Comparison of ENCODE assay signal across 8 mouse cellular contexts in the genomic region with DNA sequence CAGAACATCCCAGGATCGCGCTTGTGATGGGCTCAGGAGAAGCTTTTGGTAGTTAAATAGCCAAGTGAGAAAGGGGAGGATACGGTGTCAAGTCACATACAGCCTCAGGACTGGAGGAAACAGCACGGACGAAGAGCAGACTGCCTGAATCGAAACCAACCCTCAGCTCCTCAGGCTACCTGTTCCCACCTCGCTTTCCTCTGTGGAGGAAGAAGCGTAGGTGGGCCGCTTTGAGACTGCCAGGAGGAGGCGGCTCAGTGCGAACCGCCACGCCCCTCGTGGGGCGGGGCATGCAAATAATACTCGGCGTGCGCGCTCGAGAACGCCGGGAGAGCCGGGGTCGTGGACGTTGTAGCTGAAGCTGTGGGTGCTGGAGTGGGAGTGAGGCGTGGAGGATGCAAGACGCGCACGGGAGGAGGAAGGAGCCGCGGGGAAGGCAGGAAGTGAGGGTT. TPM values are rescaled to one million over a fixed set of nuclear protein-coding genes. Genes with fewer than 3 reads are reported as not detected.
A peak's percentile ranks its signal among the peaks of the same experiment; 100 is the strongest.
DNase-seq lines count a peak whose midpoint lies in the region; ATAC-seq and TF ChIP-seq lines count a peak whose summit lies in the region.
"Not testable (repeated sequence)": the region's sequence is repeated elsewhere in the genome, so short reads cannot be mapped to it uniquely, and the experiment has no call there.

No protein-coding gene starts in this region.

- TF ChIP-seq CTCF in E14TG2a.4 (conservative IDR thresholded peaks at IDR 0.05; ENCODE audit: low read length); heart, postnatal 0 days (IDR thresholded peaks at IDR 0.05; ENCODE audit: low read depth); testis, adult 2 months (IDR thresholded peaks at IDR 0.05; ENCODE audit: control insufficient read depth, insufficient read depth, insufficient replicate concordance, low read depth, low read length): not testable (repeated sequence)

- peak; percentile 80 for DNase-seq in c-Kit-positive CD71-positive TER-119-positive erythroid progenitor cells, embryonic 14.5 days (ENCODE audit: low spot score)
- peak; percentile 65 for DNase-seq in heart, postnatal 0 days (ENCODE audit: low spot score)
- peak; percentile 81 to 92 for DNase-seq in kidney, postnatal 36 days

- not testable (repeated sequence) for H3K9me3 ChIP-seq in E14TG2a.4 (ENCODE audit: low read length); forebrain, embryonic 12.5 days; heart, postnatal 0 days (replicated peaks; ENCODE audit: control insufficient read depth, low read length); liver, embryonic 16.5 days (replicated peaks; ENCODE audit: control insufficient read depth, low read length); neural tube, embryonic 13.5 days

- H3K36me3 ChIP-seq in E14TG2a.4 (ENCODE audit: insufficient read depth, low read length); forebrain, embryonic 12.5 days (replicated peaks); heart, postnatal 0 days (replicated peaks; ENCODE audit: control insufficient read depth, insufficient read depth, low read length); liver, embryonic 16.5 days (ENCODE audit: control insufficient read depth, insufficient read depth); neural tube, embryonic 13.5 days; testis, adult 2 months (ENCODE audit: control insufficient read depth, insufficient read depth, low read length): not testable (repeated sequence)

- TF ChIP-seq POLR2A in testis, adult 2 months (IDR thresholded peaks at IDR 0.05; ENCODE audit: control insufficient read depth, low read depth, low read length), result peak; percentile 69

- peak; percentile 91 for ATAC-seq in forebrain, embryonic 12.5 days (ENCODE audit: low FRiP score)
- ATAC-seq in heart, postnatal 0 days (ENCODE audit: insufficient read depth, low read depth), result peak; percentile 84
- peak; percentile 79 for ATAC-seq in liver, embryonic 16.5 days (ENCODE audit: low read depth)
- peak; percentile 92 for ATAC-seq in neural tube, embryonic 13.5 days (ENCODE audit: low read depth)

- WGBS in forebrain, embryonic 12.5 days, result under 1% methylated on average over 23 of the region's 31 CpGs
- WGBS in heart, postnatal 0 days, result under 1% methylated on average over 25 of the region's 31 CpGs
- under 1% methylated on average over 25 of the region's 31 CpGs for WGBS in liver, embryonic 16.5 days (ENCODE audit: insufficient replicate concordance)
- WGBS in neural tube, embryonic 13.5 days, result under 1% methylated on average over 25 of the region's 31 CpGs

- not testable (repeated sequence) for TF ChIP-seq EP300 in heart, postnatal 0 days (IDR thresholded peaks at IDR 0.05; ENCODE audit: low read depth)

- not testable (repeated sequence) for H3K27ac ChIP-seq in forebrain, embryonic 12.5 days; liver, embryonic 16.5 days (ENCODE audit: low read length)
- peak overlapping the region; percentile 46; the same call in 1 of the 2 replicates for H3K27ac ChIP-seq in heart, postnatal 0 days (ENCODE audit: low read depth)
- H3K27ac ChIP-seq in neural tube, embryonic 13.5 days (replicated peaks), result peak overlapping the region; percentile 7; the same call in 1 of the 2 replicates
- peak overlapping the region; percentile 85 for H3K27ac ChIP-seq in testis, adult 2 months (ENCODE audit: control insufficient read depth, insufficient read depth, low read depth, low read length)

- H3K27me3 ChIP-seq in E14TG2a.4 (ENCODE audit: insufficient read depth, low read length); heart, postnatal 0 days (ENCODE audit: control insufficient read depth, insufficient read depth, low read length); liver, embryonic 16.5 days (ENCODE audit: control insufficient read depth, insufficient read depth, low read depth, low read length); testis, adult 2 months (ENCODE audit: control insufficient read depth, insufficient read depth, low read length): not testable (repeated sequence)
- peaks cover 28% of the 10 kb centered on the region for H3K27me3 ChIP-seq in forebrain, embryonic 12.5 days
- peaks cover 18% of the 10 kb centered on the region for H3K27me3 ChIP-seq in neural tube, embryonic 13.5 days

- peak overlapping the region; percentile 59 for H3K4me2 ChIP-seq in forebrain, embryonic 12.5 days
- peak overlapping the region; percentile 63 for H3K4me2 ChIP-seq in heart, postnatal 0 days (ENCODE audit: low read depth, low read length)
- peak overlapping the region; percentile 72 for H3K4me2 ChIP-seq in liver, embryonic 16.5 days (ENCODE audit: low read depth, low read length)
- H3K4me2 ChIP-seq in neural tube, embryonic 13.5 days, result peak overlapping the region; percentile 58

- H3K4me1 ChIP-seq in E14TG2a.4 (replicated peaks; ENCODE audit: low read depth, low read length), result peaks cover 72% of the 10 kb centered on the region
- H3K4me1 ChIP-seq in forebrain, embryonic 12.5 days; heart, postnatal 0 days (ENCODE audit: control insufficient read depth, insufficient read depth); liver, embryonic 16.5 days (ENCODE audit: control insufficient read depth, low read depth, low read length); testis, adult 2 months (ENCODE audit: control insufficient read depth, insufficient read depth, low read length): not testable (repeated sequence)
- H3K4me1 ChIP-seq in neural tube, embryonic 13.5 days (replicated peaks), result peaks cover 13% of the 10 kb centered on the region

- peak overlapping the region; percentile 52 for H3K4me3 ChIP-seq in E14TG2a.4 (replicated peaks; ENCODE audit: low read length)
- H3K4me3 ChIP-seq in forebrain, embryonic 12.5 days (replicated peaks), result peak overlapping the region; percentile 41
- peak overlapping the region; percentile 50 for H3K4me3 ChIP-seq in heart, postnatal 0 days (ENCODE audit: low read depth, low read length)
- peak overlapping the region; percentile 58 for H3K4me3 ChIP-seq in liver, embryonic 16.5 days (ENCODE audit: low read depth, low read length)
- H3K4me3 ChIP-seq in neural tube, embryonic 13.5 days, result peak overlapping the region; percentile 40
- peak overlapping the region; percentile 94 for H3K4me3 ChIP-seq in testis, adult 2 months (ENCODE audit: control insufficient read depth, low read depth, low read length)

- H3K9ac ChIP-seq in forebrain, embryonic 12.5 days, result peak overlapping the region; percentile 44; the same call in 1 of the 2 replicates
- peak overlapping the region; percentile 74 for H3K9ac ChIP-seq in heart, postnatal 0 days (replicated peaks; ENCODE audit: low read depth, low read length)
- peak overlapping the region; percentile 40; the same call in 1 of the 2 replicates for H3K9ac ChIP-seq in liver, embryonic 16.5 days (ENCODE audit: low read depth, low read length)
- H3K9ac ChIP-seq in neural tube, embryonic 13.5 days, result peak overlapping the region; percentile 64

RNA-seq across cellular contexts. Expression of a gene that starts 13.6 kb away (rescaled TPM):
- 2.0 and 3.0 TPM in 2 replicates for polyA plus RNA-seq in forebrain, embryonic 12.5 days (2016; fragmentation: Nextera tagmentation; extraction: Ambion mirVana)
- total RNA-seq in heart, postnatal 0 days (2014; rRNA removed; ENCODE audit: low replicate concordance), result 11.3 and 12.5 TPM in 2 replicates
- polyA plus RNA-seq in heart, postnatal 0 days (2015; fragmentation: Nextera tagmentation; extraction: Ambion mirVana), result 8.6 and 9.5 TPM in 2 replicates
- 8.0 and 8.1 TPM in 2 replicates for polyA plus RNA-seq in liver, embryonic 16.5 days (2015; fragmentation: Nextera tagmentation; extraction: Ambion mirVana)
- polyA plus RNA-seq in neural tube, embryonic 13.5 days (2015; fragmentation: Nextera tagmentation; extraction: Ambion mirVana), result 12.9 and 13.6 TPM in 2 replicates
- polyA plus RNA-seq in testis, adult 2 months (2012; rRNA removed), result 7.4 and 8.1 TPM in 2 replicates

RNA-seq across cellular contexts. Expression of a gene that starts 58.4 kb away (rescaled TPM):
- polyA plus RNA-seq in forebrain, embryonic 12.5 days (2016; fragmentation: Nextera tagmentation; extraction: Ambion mirVana), result 15.0 and 15.2 TPM in 2 replicates
- 0.95 and 8.1 TPM in 2 replicates for total RNA-seq in heart, postnatal 0 days (2014; rRNA removed; ENCODE audit: low replicate concordance)
- polyA plus RNA-seq in heart, postnatal 0 days (2015; fragmentation: Nextera tagmentation; extraction: Ambion mirVana), result 31.1 and 31.7 TPM in 2 replicates
- 75.9 and 84.2 TPM in 2 replicates for polyA plus RNA-seq in liver, embryonic 16.5 days (2015; fragmentation: Nextera tagmentation; extraction: Ambion mirVana)
- polyA plus RNA-seq in neural tube, embryonic 13.5 days (2015; fragmentation: Nextera tagmentation; extraction: Ambion mirVana), result 8.7 and 9.6 TPM in 2 replicates
- polyA plus RNA-seq in testis, adult 2 months (2012; rRNA removed), result 1.5 and 1.9 TPM in 2 replicates

RNA-seq across cellular contexts. Expression of a gene that starts 58.4 kb away (rescaled TPM):
- polyA plus RNA-seq in forebrain, embryonic 12.5 days (2016; fragmentation: Nextera tagmentation; extraction: Ambion mirVana), result 20.4 and 21.0 TPM in 2 replicates
- total RNA-seq in heart, postnatal 0 days (2014; rRNA removed; ENCODE audit: low replicate concordance), result not detected in 2 replicates
- 0.12 TPM in 1 of 2 replicates, not detected in the other for polyA plus RNA-seq in heart, postnatal 0 days (2015; fragmentation: Nextera tagmentation; extraction: Ambion mirVana)
- 0.45 and 0.72 TPM in 2 replicates for polyA plus RNA-seq in liver, embryonic 16.5 days (2015; fragmentation: Nextera tagmentation; extraction: Ambion mirVana)
- polyA plus RNA-seq in neural tube, embryonic 13.5 days (2015; fragmentation: Nextera tagmentation; extraction: Ambion mirVana), result 33.4 and 37.3 TPM in 2 replicates
- 0.08 and 0.17 TPM in 2 replicates for polyA plus RNA-seq in testis, adult 2 months (2012; rRNA removed)

Comparison
In these comparisons a context has a peak if more than half of its experiments do, and no peak if none do; other contexts are left out.
1. H3K4me3 ChIP-seq: peak in every context shown above with its lines; median percentile 94 in testis, adult 2 months; 58 in liver, embryonic 16.5 days; 52 in E14TG2a.4; 50 in heart, postnatal 0 days; 41 in forebrain, embryonic 12.5 days; 40 in neural tube, embryonic 13.5 days.
2. RNA of a gene that starts 58.4 kb away (polyA plus RNA-seq): 33.4 to 37.3 TPM in neural tube, embryonic 13.5 days and 20.4 to 21.0 TPM in forebrain, embryonic 12.5 days; 0.45 to 0.72 TPM in liver, embryonic 16.5 days, 0.08 to 0.17 TPM in testis, adult 2 months and 0.12 TPM in heart, postnatal 0 days; every median in the first group is over 10 times any median in the second.
3. Peak in every context shown above with its lines, with median percentiles within 50 percentile points of each other: DNase-seq, ATAC-seq, H3K4me2 ChIP-seq and H3K9ac ChIP-seq.